Mouse (Mus musculus) lung, adult 2 months (tissue): Measurements from ENCODE around the gene Trim62.

Experiments used
- CTCF ChIP-seq: fragments of 200-500 bp; IDR thresholded peaks from 2 replicates; pipeline ENCODE4 v1.5.1; 2011; ENCODE audit warnings: mild to moderate bottlenecking, low read length, control low read depth; ENCODE audit not compliant: insufficient read depth
- POLR2A ChIP-seq: fragments of 200-500 bp; IDR thresholded peaks from 2 replicates; pipeline ENCODE4 v1.6.1; 2011; ENCODE audit warnings: low read depth, mild to moderate bottlenecking, control low read depth, low read length, borderline replicate concordance; ENCODE audit errors: extremely low read depth

DNA sequence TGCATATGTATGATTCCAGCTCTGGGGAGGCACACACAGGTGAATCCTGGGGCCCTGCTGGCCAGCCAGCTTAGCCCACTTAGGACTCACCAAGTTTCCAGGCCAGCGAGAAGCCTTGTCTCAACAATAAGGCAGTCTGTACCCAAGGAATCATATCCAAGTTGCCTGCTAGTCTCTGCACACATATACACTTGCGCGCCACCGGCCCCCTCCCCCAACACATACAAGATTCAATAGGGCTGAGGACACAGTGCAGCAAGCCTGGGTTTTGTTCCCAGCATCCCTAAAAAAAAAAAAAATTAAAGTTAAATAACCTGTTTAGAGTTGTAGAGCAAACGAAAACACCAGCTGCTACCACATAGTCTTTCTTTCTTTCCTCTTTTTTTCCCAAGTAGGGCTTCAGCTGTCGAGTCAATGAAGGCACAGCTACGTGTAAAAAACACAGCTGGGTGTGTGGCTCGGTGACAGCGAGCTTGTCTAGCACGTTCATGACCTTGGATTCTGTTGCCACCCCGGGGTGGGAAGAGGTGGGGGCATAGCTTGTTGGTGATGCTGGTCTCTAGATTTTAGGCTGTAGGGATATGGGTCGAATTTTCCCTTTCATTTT, 37.9 kb upstream of the Trim62 start:
- no peak for TF ChIP-seq CTCF
- TF ChIP-seq POLR2A = no peak
